Mouse (Mus musculus) adrenal gland, postnatal 14 days (tissue): Measurements from ENCODE around the gene Skiv2l. TPM values are rescaled to one million over a fixed set of nuclear protein-coding genes. Genes with fewer than 3 reads are reported as not detected.

Experiments
- microRNA-seq, 2 experiments: library from miRNA; unstranded; fragments of <30 nt; microRNA quantifications; one replicate each; pipeline ENCODE4 v1.2.0; 2021
- total RNA-seq: library from RNA; stranded (reverse); gene quantifications from 2 replicates; pipeline ENCODE4 v1.2.3, GENCODE M21; 2021

The Skiv2l gene
- total RNA-seq, 1 experiment from 2014 or later = 60.0 TPM

Small RNAs within 50 kb of the gene (microRNA-seq; reads per million reads assigned to microRNA genes)
- 0.38 to 0.85 reads per million in 2 experiments for gene Mir6970
- 1.7 to 6.1 reads per million in 2 experiments for gene Mir6971
- 0 to 0.38 reads per million in 2 experiments for gene Mir6972

Other genes with a start within 250 kb of the Skiv2l start
- gene Rnf5, start 246.5 kb downstream of the Skiv2l start, total RNA-seq = 72.5 and 76.9 TPM in 2 replicates
- gene Agpat1, start 245.9 kb downstream of the Skiv2l start, total RNA-seq = 101 and 103 TPM in 2 replicates
- 4.3 and 4.7 TPM in 2 replicates for gene Egfl8, start 234.2 kb downstream of the Skiv2l start, total RNA-seq
- gene Ppt2, start 221.7 kb downstream of the Skiv2l start, total RNA-seq = 49.7 and 50.0 TPM in 2 replicates
- gene Prrt1, start 220.7 kb downstream of the Skiv2l start, total RNA-seq = 8.7 and 12.4 TPM in 2 replicates
- 11.5 and 12.5 TPM in 2 replicates for gene Fkbpl, start 205.4 kb downstream of the Skiv2l start, total RNA-seq
- 43.5 and 52.1 TPM in 2 replicates for gene Atf6b, start 203.1 kb downstream of the Skiv2l start, total RNA-seq
- gene Tnxb, start 179.7 kb downstream of the Skiv2l start, total RNA-seq = 39.8 and 41.0 TPM in 2 replicates
- gene C4b, start 106.3 kb downstream of the Skiv2l start, total RNA-seq = 110 and 152 TPM in 2 replicates
- gene Cyp21a1, start 45.6 kb downstream of the Skiv2l start, total RNA-seq = 3,653 and 3,825 TPM in 2 replicates
- 38.0 and 38.6 TPM in 2 replicates for gene Stk19, start 13.3 kb downstream of the Skiv2l start, total RNA-seq
- gene Dxo, start 13.2 kb downstream of the Skiv2l start, total RNA-seq = 65.0 and 65.5 TPM in 2 replicates
- 54.4 and 58.4 TPM in 2 replicates for gene Nelfe, start 181 bp upstream of the Skiv2l start, total RNA-seq
- gene Cfb, start 12.3 kb upstream of the Skiv2l start, total RNA-seq = 36.2 and 180 TPM in 2 replicates
- 13.8 and 15.2 TPM in 2 replicates for gene Zbtb12, start 29.3 kb upstream of the Skiv2l start, total RNA-seq
- not detected in 2 replicates for gene Gm20547, start 31.8 kb upstream of the Skiv2l start, total RNA-seq
- 43.2 and 54.5 TPM in 2 replicates for gene C2, start 48.1 kb upstream of the Skiv2l start, total RNA-seq
- gene Ehmt2, start 48.3 kb upstream of the Skiv2l start, total RNA-seq = 112 and 134 TPM in 2 replicates
- gene Slc44a4, start 64.3 kb upstream of the Skiv2l start, total RNA-seq = 1.5 and 1.7 TPM in 2 replicates
- 19.3 and 25.2 TPM in 2 replicates for gene Neu1, start 81.0 kb upstream of the Skiv2l start, total RNA-seq
- 29.6 and 90.6 TPM in 2 replicates for gene Hspa1b, start 109.0 kb upstream of the Skiv2l start, total RNA-seq
- gene Gm20481, start 119.7 kb upstream of the Skiv2l start, total RNA-seq = not detected in 2 replicates
- gene Hspa1a, start 121.9 kb upstream of the Skiv2l start, total RNA-seq = 12.7 and 38.7 TPM in 2 replicates
- gene Hspa1l, start 122.5 kb upstream of the Skiv2l start, total RNA-seq = 0.34 and 0.37 TPM in 2 replicates
- 39.4 and 44.2 TPM in 2 replicates for gene Lsm2, start 131.7 kb upstream of the Skiv2l start, total RNA-seq
- 55.3 and 71.7 TPM in 2 replicates for gene Vars, start 150.8 kb upstream of the Skiv2l start, total RNA-seq
- 0.85 and 1.2 TPM in 2 replicates for gene Vwa7, start 166.4 kb upstream of the Skiv2l start, total RNA-seq
- gene Sapcd1, start 177.8 kb upstream of the Skiv2l start, total RNA-seq = 1.3 and 1.7 TPM in 2 replicates
- gene Msh5, start 196.5 kb upstream of the Skiv2l start, total RNA-seq = 1.8 and 3.6 TPM in 2 replicates
- gene Clic1, start 199.8 kb upstream of the Skiv2l start, total RNA-seq = 83.0 and 109 TPM in 2 replicates
- 24.2 and 30.6 TPM in 2 replicates for gene Ddah2, start 208.8 kb upstream of the Skiv2l start, total RNA-seq
- gene Ly6g6c, start 215.2 kb upstream of the Skiv2l start, total RNA-seq = not detected in 2 replicates
- gene Mpig6b, start 216.0 kb upstream of the Skiv2l start, total RNA-seq = 0.26 and 0.71 TPM in 2 replicates
- not detected in 2 replicates for gene Ly6g6e, start 226.7 kb upstream of the Skiv2l start, total RNA-seq
- 1.1 and 1.7 TPM in 2 replicates for gene Ly6g6d, start 227.9 kb upstream of the Skiv2l start, total RNA-seq
- gene Ly6g6f, start 235.4 kb upstream of the Skiv2l start, total RNA-seq = not detected in 2 replicates
- 69.7 and 76.3 TPM in 2 replicates for gene Abhd16a, start 239.1 kb upstream of the Skiv2l start, total RNA-seq